Mouse (Mus musculus): ENCODE measurements around the gene Nrap. TPM values are rescaled to one million over a fixed set of nuclear protein-coding genes. Genes with fewer than 3 reads are reported as not detected.

The Nrap gene
- total RNA-seq, 2 experiments from 2014 or later, result 0.09 to 0.13 TPM

GRCm38 (mm10) chr19:56326243-56326855 lies 63.5 kb downstream of the Nrap start:
- no peak for ATAC-seq (replicated peaks; ENCODE audit: low FRiP score, low TSS enrichment, poor library complexity, severe bottlenecking)

GRCm38 (mm10) chr19:56325676-56326075 lies 64.2 kb downstream of the Nrap start:
- no peak for ATAC-seq (replicated peaks; ENCODE audit: low FRiP score, low TSS enrichment, poor library complexity, severe bottlenecking)

- no peak for ATAC-seq (replicated peaks; ENCODE audit: low FRiP score, low TSS enrichment, poor library complexity, severe bottlenecking)
Observed at GRCm38 (mm10) chr19:56321303-56321920, 68.4 kb downstream of the Nrap start.

GRCm38 (mm10) chr19:56320186-56320860 lies 69.5 kb downstream of the Nrap start:
- peak; percentile 21; the same call in 1 of the 2 replicates for ATAC-seq (replicated peaks; ENCODE audit: low FRiP score, low TSS enrichment, poor library complexity, severe bottlenecking)

- ATAC-seq (replicated peaks; ENCODE audit: low FRiP score, low TSS enrichment, poor library complexity, severe bottlenecking), result peak; percentile 74
Observed at GRCm38 (mm10) chr19:56319629-56320028, 70.2 kb downstream of the Nrap start.

GRCm38 (mm10) chr19:56319219-56319618 lies 70.6 kb downstream of the Nrap start:
- ATAC-seq (replicated peaks; ENCODE audit: low FRiP score, low TSS enrichment, poor library complexity, severe bottlenecking), result 0 out of 2 replicates have a peak, but pooled peaks have one; percentile 46

- ATAC-seq (replicated peaks; ENCODE audit: low FRiP score, low TSS enrichment, poor library complexity, severe bottlenecking), result no peak
Observed at GRCm38 (mm10) chr19:56316531-56316930, 73.3 kb downstream of the Nrap start.

GRCm38 (mm10) chr19:56300835-56301234 lies 89.0 kb downstream of the Nrap start:
- no peak for ATAC-seq (replicated peaks; ENCODE audit: low FRiP score, low TSS enrichment, poor library complexity, severe bottlenecking)

- no peak for ATAC-seq (replicated peaks; ENCODE audit: low FRiP score, low TSS enrichment, poor library complexity, severe bottlenecking)
Observed at GRCm38 (mm10) chr19:56297264-56297663, 92.6 kb downstream of the Nrap start.

- ATAC-seq (replicated peaks; ENCODE audit: low FRiP score, low TSS enrichment, poor library complexity, severe bottlenecking), result no peak
Observed at GRCm38 (mm10) chr19:56296668-56297067, 93.2 kb downstream of the Nrap start.

GRCm38 (mm10) chr19:56294654-56295399 lies 95.0 kb downstream of the Nrap start:
- peak; percentile 69; the same call in 1 of the 2 replicates for ATAC-seq (replicated peaks; ENCODE audit: low FRiP score, low TSS enrichment, poor library complexity, severe bottlenecking)

GRCm38 (mm10) chr19:56292335-56292734 lies 97.5 kb downstream of the Nrap start:
- no peak for ATAC-seq (replicated peaks; ENCODE audit: low FRiP score, low TSS enrichment, poor library complexity, severe bottlenecking)

- no peak for ATAC-seq (replicated peaks; ENCODE audit: low FRiP score, low TSS enrichment, poor library complexity, severe bottlenecking)
Observed at GRCm38 (mm10) chr19:56291898-56292297, 97.9 kb downstream of the Nrap start.

GRCm38 (mm10) chr19:56289642-56290041 lies 100.2 kb downstream of the Nrap start:
- ATAC-seq (replicated peaks; ENCODE audit: low FRiP score, low TSS enrichment, poor library complexity, severe bottlenecking), result no peak

GRCm38 (mm10) chr19:56288436-56288835 lies 101.4 kb downstream of the Nrap start:
- no peak for ATAC-seq (replicated peaks; ENCODE audit: low FRiP score, low TSS enrichment, poor library complexity, severe bottlenecking)

GRCm38 (mm10) chr19:56287580-56288367 lies 102.1 kb downstream of the Nrap start:
- ATAC-seq (replicated peaks; ENCODE audit: low FRiP score, low TSS enrichment, poor library complexity, severe bottlenecking), result no peak

- no peak for ATAC-seq (replicated peaks; ENCODE audit: low FRiP score, low TSS enrichment, poor library complexity, severe bottlenecking)
Observed at GRCm38 (mm10) chr19:56286866-56287265, 103.0 kb downstream of the Nrap start, which contains the start of gene Habp2. Gene Habp2 (plus strand): TSS chr19:56287137.

GRCm38 (mm10) chr19:56285222-56285621 lies 104.6 kb downstream of the Nrap start:
- no peak for ATAC-seq (replicated peaks; ENCODE audit: low FRiP score, low TSS enrichment, poor library complexity, severe bottlenecking)

- ATAC-seq (replicated peaks; ENCODE audit: low FRiP score, low TSS enrichment, poor library complexity, severe bottlenecking), result no peak
Observed at GRCm38 (mm10) chr19:56278366-56278765, 111.5 kb downstream of the Nrap start.

Measured in megakaryocyte-erythroid progenitor cell, adult 5-6 weeks (primary cell).